ENCODE assay signal across 9 mouse cellular contexts in genomic region chr15:85477584-85477983, GRCm38 (mm10). TPM values are rescaled to one million over a fixed set of nuclear protein-coding genes. Genes with fewer than 3 reads are reported as not detected.
DNase-seq lines count a peak whose midpoint lies in the region; ATAC-seq and TF ChIP-seq lines count a peak whose summit lies in the region.
"Had no signal": no experiment of that assay in that cellular context is flagged by ENCODE, and none has a peak within 500 bp of the region (broad histone marks: within the 10 kb centered on the region; RNA-seq: fewer than 3 reads in every experiment).

No protein-coding gene starts in this region.

- WGBS in bone marrow, adult 2 months = 7% methylated on average over 1 of the region's 1 CpGs
- WGBS in liver, embryonic 14.5 days (ENCODE audit: insufficient replicate concordance) = 5% methylated on average over 1 of the region's 1 CpGs

- no peak overlapping the region for H3K9ac ChIP-seq in ES-E14 (ENCODE audit: insufficient read depth, low read depth, low read length, poor library complexity, severe bottlenecking)
- H3K9ac ChIP-seq in liver, embryonic 14.5 days (replicated peaks) = no peak overlapping the region

- H3K27me3 ChIP-seq in liver, embryonic 14.5 days (ENCODE audit: control insufficient read depth, insufficient read depth, low read length) = no peaks in the 10 kb centered on the region

- H3K4me2 ChIP-seq in liver, embryonic 14.5 days (ENCODE audit: low read depth) = no peak overlapping the region

- TF ChIP-seq POLR2A in bone marrow, adult 2 months (IDR thresholded peaks at IDR 0.05; ENCODE audit: borderline replicate concordance, control insufficient read depth, low read depth, low read length) = no peak

- no peak overlapping the region for H3K4me3 ChIP-seq in layer of hippocampus, adult 2 months
- no peak overlapping the region for H3K4me3 ChIP-seq in ES-E14 (ENCODE audit: insufficient read depth in 1 of 2, low read depth in 1 of 2, low read length in 2 of 2, poor library complexity in 1 of 2, severe bottlenecking in 1 of 2)
- H3K4me3 ChIP-seq in bone marrow, adult 2 months (replicated peaks; ENCODE audit: control insufficient read depth, low read depth, low read length) = no peak overlapping the region
- H3K4me3 ChIP-seq in liver, embryonic 14.5 days (ENCODE audit: insufficient read depth in 1 of 2, low read depth in 2 of 2, low read length in 2 of 2) = no peak overlapping the region

- DNase-seq in layer of hippocampus, adult 2 months (ENCODE audit: low spot score in 2 of 2) = peak in 1 of 2 experiments; percentile 62
- no peak for DNase-seq in layer of hippocampus, adult 9-10 months (ENCODE audit: low spot score)
- peak; percentile 73 for DNase-seq in ES-E14 (ENCODE audit: low read depth, low spot score)
- peak; percentile 29 to 62 for DNase-seq in gastrocnemius, postnatal 36 days
- DNase-seq in liver, embryonic 14.5 days (ENCODE audit: low read depth in 3 of 3, low spot score in 3 of 3) = peak in 2 of 3 experiments; percentile 10 to 12
- peak; percentile 23 for DNase-seq in spleen, adult 12 weeks (ENCODE audit: low spot score)
- no peak for DNase-seq in left cerebral cortex, postnatal 25 days (ENCODE audit: low spot score in 2 of 2)

- no peaks in the 10 kb centered on the region for H3K36me3 ChIP-seq in ES-E14 (ENCODE audit: control insufficient read depth, insufficient read depth, low read length, poor library complexity, severe bottlenecking)
- no peaks in the 10 kb centered on the region for H3K36me3 ChIP-seq in liver, embryonic 14.5 days (replicated peaks; ENCODE audit: control insufficient read depth, insufficient read depth, low read depth)

- in situ Hi-C loops in ES-E14 (cut with MboI; ENCODE audit: low sequenced_read_pairs in 2 of 2, unreplicated experiment in 2 of 2) = no loop called here

- H3K4me1 ChIP-seq in ES-E14 (ENCODE audit: control insufficient read depth in 2 of 2, insufficient read depth in 2 of 2, low read length in 2 of 2, poor library complexity in 1 of 2) = peaks cover 0 to 19% of the 10 kb centered on the region in 2 experiments; a peak in 2 of 4 replicates
- no peaks in the 10 kb centered on the region for H3K4me1 ChIP-seq in bone marrow, adult 2 months (ENCODE audit: control insufficient read depth, insufficient read depth, low read length)
- no peaks in the 10 kb centered on the region for H3K4me1 ChIP-seq in liver, embryonic 14.5 days (replicated peaks; ENCODE audit: control insufficient read depth in 2 of 2, insufficient read depth in 2 of 2, low read length in 1 of 2)

- H3K27ac ChIP-seq in layer of hippocampus, adult 2 months = no peak overlapping the region
- no peak overlapping the region for H3K27ac ChIP-seq in ES-E14 (ENCODE audit: insufficient read depth, low read depth, low read length, poor library complexity, severe bottlenecking)
- H3K27ac ChIP-seq in bone marrow, adult 2 months (ENCODE audit: control insufficient read depth, insufficient read depth, low read depth, low read length, poor library complexity) = no peak overlapping the region
- H3K27ac ChIP-seq in liver, embryonic 14.5 days = no peak overlapping the region

- intact Hi-C loops in gastrocnemius, postnatal 36 days (cut with DNase I) = loop anchor here (1.0 to 5.0 kb wide), 2 partner anchors 106 to 210 kb away; no protein-coding TSS in a partner anchor
- intact Hi-C loops in left cerebral cortex, postnatal 25 days (cut with DNase I) = loop anchor here (5.0 kb wide), 2 partner anchors 160 to 210 kb away; no protein-coding TSS in a partner anchor

- TF ChIP-seq CTCF in layer of hippocampus, adult 2 months (conservative IDR thresholded peaks at IDR 0.05) = peak; percentile 84
- TF ChIP-seq CTCF in bone marrow, adult 2 months (IDR thresholded peaks at IDR 0.05; ENCODE audit: control insufficient read depth, insufficient read depth, low read length) = peak; percentile 61
- TF ChIP-seq CTCF in liver, embryonic 14.5 days (IDR thresholded peaks at IDR 0.05; ENCODE audit: low read depth) = peak; percentile 87

- no peak for ATAC-seq in liver, embryonic 14.5 days (ENCODE audit: insufficient read depth)

- TF ChIP-seq EP300 in liver, embryonic 14.5 days (IDR thresholded peaks at IDR 0.05; ENCODE audit: low read depth) = no peak

- no peaks in the 10 kb centered on the region for H3K9me3 ChIP-seq in ES-E14 (ENCODE audit: control insufficient read depth, insufficient read depth, low read depth, low read length)
- H3K9me3 ChIP-seq in liver, embryonic 14.5 days (ENCODE audit: control insufficient read depth, low read length) = no peaks in the 10 kb centered on the region

TF ChIP-seq in ES-E14, 5 proteins besides CTCF, POLR2A, EP300 and RAD21:
- no peak for TF ChIP-seq ZNF384 (IDR thresholded peaks at IDR 0.05; ENCODE audit: low read depth, low read length)
- 0 out of 2 replicates have a peak, but pooled peaks have one; percentile 23 for TF ChIP-seq ZC3H11A (IDR thresholded peaks at IDR 0.05; ENCODE audit: borderline replicate concordance, low read depth, low read length)
TF ChIP-seq in ES-E14: peak in this region for 1.

RNA-seq across cellular contexts. Expression of gene 7530416G11Rik, which starts 25.4 kb away (rescaled TPM):
- total RNA-seq in layer of hippocampus, adult 2 months (2021) = not detected
- total RNA-seq in ES-E14 (2012; rRNA removed) = not detected in 2 replicates
- polyA plus RNA-seq in bone marrow, adult 2 months (2011; ENCODE audit: insufficient read depth, insufficient read length, low replicate concordance, missing spikeins) = not detected in 2 replicates
- not detected for total RNA-seq in gastrocnemius, postnatal 36 days (2021)
- polyA plus RNA-seq in liver, embryonic 14.5 days (2012; rRNA removed) = not detected in 2 replicates
- not detected in 2 replicates for polyA plus RNA-seq in liver, embryonic 14.5 days (2014; fragmentation: Nextera tagmentation; extraction: Ambion mirVana)
- not detected for total RNA-seq in left cerebral cortex, postnatal 25 days (2021)
- polyA plus RNA-seq: gonadal fat pad, adult 2 months had no signal

Comparison
In these comparisons a context has a peak if more than half of its experiments do, and no peak if none do; other contexts are left out.
1. DNase-seq: peak in ES-E14 (single experiment), gastrocnemius, postnatal 36 days (2 of 2), liver, embryonic 14.5 days (2 of 3) and spleen, adult 12 weeks (single experiment); none in layer of hippocampus, adult 9-10 months (single experiment) and left cerebral cortex, postnatal 25 days (0 of 2).
2. Peak in every context shown above with its lines, with median percentiles within 50 percentile points of each other: CTCF ChIP-seq.